Mouse (Mus musculus) thymus, adult 2 months (tissue): ENCODE results near the gene Tef.

Source experiments
- CTCF ChIP-seq: fragments of 200-500 bp; IDR thresholded peaks from 2 replicates; pipeline ENCODE4 v1.5.1; 2012; ENCODE audit warnings: mild to moderate bottlenecking, control low read depth, low read length, moderate library complexity, borderline replicate concordance; ENCODE audit not compliant: control insufficient read depth, poor library complexity, insufficient read depth; ENCODE audit errors: extremely low read depth
- POLR2A ChIP-seq: fragments of 200-500 bp; IDR thresholded peaks from 2 replicates; pipeline ENCODE4 v1.6.1; 2012; ENCODE audit warnings: mild to moderate bottlenecking, low read length, control low read depth, moderate library complexity; ENCODE audit not compliant: control insufficient read depth, poor library complexity, insufficient read depth; ENCODE audit errors: extremely low read depth

GRCm38 (mm10) chr15:81830530-81830929, 28.3 kb downstream of the Tef start:
- no peak for TF ChIP-seq CTCF
- TF ChIP-seq POLR2A, result no peak
